Mouse (Mus musculus): ENCODE measurements around the gene Amh.

Gene Amh

DNA sequence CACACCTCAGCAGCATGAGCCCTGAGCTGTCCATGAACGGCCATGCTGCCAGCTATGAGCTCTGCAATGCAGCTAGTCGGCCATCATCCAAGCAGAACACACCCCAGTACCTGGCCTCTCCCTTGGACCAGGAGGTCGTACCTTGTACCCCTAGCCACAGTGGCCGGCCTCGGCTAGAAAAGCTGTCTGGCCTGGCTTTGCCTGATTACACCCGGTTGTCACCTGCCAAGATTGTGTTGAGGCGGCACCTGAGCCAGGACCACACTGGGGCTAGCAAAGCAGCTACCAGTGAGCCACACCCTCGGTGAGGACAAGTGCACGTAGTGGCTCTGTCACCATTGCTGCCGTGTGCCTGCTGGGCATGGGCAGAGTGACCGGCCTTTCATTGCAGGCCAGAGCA, 19.1 kb upstream of the Amh start:
- DNase-seq (ENCODE audit: low read depth, low spot score) = no peak

DNA sequence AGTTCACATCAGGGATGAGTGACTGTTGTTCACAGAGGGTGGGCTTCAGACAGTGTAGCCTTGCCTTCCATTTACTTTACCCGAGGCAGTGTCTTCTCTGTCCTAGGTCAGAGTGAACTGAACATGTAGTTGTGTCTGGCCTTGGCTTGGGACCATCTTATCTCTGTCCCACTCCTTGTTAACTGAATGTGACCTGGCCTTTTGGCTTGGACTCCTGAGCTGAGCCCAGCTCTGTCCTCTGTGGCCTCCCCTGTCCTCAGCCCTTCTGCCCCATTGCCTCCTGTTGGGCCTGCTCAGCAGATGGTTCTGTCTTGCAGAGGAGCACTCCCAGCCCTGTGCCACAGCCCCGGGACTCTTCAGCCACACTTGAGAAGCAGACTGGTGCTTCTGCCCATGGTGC, 17.5 kb upstream of the Amh start:
- no peak for DNase-seq (ENCODE audit: low read depth, low spot score)

DNA sequence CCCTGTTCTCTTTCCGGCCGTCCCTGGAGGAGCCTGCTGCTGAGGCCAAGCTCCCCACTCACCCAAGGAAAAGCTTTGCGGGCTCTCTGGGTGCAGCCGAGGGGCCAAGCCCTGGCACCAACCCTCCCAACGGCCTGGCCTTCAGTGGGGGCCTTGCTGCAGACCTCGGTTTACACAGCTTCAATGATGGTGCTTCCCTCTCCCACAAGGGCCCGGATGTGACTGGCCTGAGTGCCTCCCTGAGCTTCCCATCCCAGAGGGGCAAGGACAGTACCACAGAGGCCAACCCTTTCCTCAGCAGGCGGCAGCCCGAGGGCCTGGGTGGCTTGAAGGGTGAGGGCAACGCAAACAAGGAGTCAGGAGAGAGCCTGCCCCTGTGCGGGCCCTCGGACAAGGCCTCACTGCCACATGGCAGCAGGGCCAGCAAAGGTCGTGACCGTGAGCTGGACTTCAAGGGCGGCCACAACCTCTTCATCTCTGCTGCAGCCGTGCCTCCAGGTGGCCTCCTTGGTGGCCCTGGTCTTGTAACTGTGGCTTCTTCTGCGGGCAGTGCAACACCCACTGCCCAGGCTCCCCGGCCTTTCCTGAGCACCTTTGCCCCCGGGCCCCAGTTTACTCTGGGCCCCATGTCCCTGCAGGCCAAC, 14.2 kb upstream of the Amh start:
- DNase-seq (ENCODE audit: low read depth, low spot score) = no peak

DNA sequence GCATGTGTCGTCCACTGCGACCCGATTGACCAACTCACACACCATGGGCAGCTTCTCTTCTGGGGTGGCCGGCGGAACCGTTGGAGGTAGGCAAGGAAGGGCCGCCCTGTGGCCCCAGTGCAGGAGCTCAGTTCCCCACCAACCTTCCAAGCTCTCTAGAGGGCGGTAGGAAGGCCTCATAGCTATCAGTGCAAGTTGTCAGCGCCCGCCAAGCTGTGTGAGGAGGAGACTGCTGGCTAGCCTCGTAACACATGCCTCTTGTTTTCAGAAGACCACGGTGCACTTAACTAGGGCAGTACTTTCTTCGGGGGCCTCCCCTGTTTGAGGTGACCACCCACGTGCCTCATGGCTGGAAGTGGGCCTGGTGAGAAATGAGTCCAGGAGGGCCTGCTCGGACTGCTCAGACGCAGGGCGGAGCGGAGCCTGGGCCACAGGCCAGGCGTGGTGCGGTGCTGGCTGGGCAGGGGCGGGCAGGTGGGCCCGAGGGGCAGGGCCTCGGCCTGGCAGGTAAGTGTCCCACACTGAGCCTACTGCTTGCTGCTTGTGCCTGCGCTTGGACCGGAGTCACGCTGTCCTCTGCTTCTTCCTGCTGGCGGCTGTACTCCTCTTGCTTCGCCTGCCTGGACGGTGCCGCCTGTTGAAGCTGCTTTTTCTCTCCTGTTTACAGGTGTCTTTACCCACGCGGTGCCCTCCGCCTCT, 13.4 kb upstream of the Amh start:
- no peak for DNase-seq (ENCODE audit: low read depth, low spot score)

DNA sequence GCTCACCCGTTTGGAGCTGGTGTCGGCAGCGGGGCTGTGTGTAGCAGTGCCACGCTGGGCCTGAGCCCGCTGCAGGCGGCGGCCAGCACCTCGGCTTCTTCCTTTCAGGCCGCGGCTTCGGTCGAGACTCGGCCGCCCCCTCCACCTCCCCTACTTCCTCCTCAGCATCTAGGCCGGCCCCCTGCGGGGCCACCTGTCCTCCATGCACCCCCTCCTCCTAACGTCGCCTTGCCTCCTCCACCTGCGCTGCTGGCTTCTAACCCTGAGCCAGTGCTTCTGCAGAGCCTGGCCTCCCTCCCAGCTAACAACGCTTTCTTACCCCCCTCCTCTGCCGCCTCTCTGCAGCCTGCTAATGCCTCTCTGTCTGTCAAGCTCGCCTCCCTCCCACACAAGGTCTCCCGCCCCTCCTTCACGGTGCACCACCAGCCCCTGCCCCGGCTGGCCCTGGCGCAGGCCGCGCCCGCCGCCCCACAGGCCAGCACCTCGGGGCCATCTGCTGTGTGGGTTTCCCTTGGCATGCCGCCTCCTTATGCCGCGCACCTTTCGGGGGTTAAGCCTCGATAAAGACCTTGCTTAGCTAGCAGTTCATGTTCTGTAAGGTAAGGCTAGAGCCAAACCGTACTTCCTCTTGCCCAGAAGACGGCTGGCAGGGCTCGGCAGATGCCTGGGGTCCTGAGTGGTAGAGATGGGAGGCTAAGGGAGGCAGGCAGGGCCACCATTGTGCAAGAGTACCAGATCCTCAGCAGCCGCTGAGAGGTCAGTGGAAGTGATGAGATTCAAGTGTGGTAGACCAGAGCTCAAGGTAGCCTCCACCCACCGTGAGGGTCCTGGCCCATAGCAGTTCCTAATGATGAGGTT, 12.6 kb upstream of the Amh start:
- DNase-seq (ENCODE audit: low read depth, low spot score) = no peak

DNA sequence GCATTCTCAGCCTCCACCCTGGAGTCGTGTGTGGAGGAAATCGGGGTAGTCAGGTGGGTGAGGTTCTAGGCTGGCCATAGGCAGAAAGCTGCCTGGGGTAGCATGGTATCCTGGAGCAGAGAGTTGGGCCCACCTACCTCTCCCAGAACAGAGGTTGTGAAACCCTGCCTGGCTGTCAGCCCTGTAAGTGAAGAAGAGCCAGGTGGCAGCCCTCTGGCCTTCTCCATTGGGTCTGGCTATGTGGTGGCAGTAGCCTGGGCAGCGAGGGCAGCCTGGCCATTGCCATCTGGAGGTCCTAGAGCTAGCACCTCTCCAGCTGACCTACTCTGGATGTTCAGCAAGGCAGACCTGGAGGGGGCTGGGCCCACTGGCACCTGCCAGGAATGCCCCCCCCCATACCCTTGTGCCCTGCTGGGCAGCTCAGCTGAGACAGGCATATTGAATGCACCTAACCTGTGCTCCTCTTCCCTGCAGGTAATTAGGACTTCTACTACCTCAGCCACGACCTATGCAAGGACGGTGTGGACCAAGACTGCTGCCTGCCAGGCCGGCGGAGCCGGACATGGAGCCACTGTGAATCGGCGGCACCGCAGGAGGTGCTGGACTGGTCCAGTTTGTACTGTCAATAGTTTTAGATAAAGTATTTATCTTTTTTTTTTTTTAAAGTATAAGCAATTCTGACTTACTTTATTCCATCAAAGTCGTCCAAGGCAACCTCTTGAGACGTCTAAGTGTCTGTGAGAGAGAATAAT, 11.8 kb upstream of the Amh start:
- DNase-seq (ENCODE audit: low read depth, low spot score) = no peak

DNA sequence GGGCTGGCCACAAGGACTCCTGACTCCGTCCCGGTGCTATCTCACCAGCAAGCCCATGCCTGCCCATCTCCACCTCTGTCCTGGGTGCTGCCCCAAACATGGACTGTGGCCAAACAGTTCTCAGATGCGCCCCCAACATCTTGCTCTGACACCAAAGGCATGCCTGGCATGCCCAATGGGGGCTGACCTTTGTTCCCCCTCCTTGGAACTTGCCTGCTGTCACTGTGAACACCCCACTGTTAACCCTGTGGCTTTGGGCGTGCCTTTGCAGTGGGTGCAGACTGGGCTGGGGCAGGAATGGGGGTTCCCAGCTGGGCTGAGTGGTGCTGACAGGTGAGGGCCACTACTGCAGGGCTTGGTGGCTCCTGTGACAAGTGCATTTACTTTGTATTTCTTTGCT, 11.2 kb upstream of the Amh start:
- DNase-seq (ENCODE audit: low read depth, low spot score) = no peak

DNA sequence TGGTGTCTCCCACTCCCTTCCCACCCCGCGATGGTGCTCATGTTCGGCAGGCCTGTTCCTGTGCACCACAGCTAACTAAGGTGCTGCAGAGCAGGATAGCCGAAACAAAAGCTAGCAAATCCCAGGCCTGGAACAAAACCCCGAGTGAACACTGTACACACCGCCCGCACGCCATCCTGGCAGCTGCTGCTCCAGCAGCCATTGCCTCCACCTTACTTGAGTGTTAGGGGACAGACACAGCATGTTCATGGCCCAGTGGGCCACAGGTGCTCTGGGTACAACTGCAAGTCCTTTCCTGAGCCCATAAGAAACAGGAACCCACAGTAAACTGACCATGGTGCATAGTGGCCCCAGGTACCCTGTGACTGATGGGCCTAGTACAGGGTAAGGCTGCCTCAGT, 10.3 kb upstream of the Amh start:
- DNase-seq (ENCODE audit: low read depth, low spot score) = no peak

DNA sequence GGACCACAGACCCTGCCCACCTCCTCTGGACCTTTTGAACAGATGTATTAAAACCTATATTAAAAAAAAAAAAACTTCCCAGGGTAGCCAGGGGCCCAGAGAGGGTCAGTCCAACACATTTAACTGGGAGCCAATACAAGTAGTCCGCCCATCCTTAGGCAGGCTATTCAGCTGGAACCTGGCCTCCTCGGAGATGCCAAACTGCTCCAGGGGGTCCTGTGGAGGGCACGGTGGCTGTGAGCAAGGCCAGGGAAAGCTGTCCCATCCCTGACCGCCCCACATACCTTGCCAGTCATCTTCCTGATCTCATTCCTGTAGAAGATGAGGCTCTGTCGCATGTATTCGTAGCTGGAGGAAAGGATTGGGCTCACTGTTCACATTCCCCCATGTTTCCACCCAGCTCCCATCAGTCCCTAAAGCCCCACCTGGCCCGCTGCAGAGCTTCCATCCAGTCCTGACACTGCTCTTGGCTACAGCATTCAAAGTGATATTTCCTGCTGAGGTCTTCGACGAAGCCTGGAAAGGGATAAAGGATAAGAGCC, 8.7 kb upstream of the Amh start:
- no peak for DNase-seq (ENCODE audit: low read depth, low spot score)

DNA sequence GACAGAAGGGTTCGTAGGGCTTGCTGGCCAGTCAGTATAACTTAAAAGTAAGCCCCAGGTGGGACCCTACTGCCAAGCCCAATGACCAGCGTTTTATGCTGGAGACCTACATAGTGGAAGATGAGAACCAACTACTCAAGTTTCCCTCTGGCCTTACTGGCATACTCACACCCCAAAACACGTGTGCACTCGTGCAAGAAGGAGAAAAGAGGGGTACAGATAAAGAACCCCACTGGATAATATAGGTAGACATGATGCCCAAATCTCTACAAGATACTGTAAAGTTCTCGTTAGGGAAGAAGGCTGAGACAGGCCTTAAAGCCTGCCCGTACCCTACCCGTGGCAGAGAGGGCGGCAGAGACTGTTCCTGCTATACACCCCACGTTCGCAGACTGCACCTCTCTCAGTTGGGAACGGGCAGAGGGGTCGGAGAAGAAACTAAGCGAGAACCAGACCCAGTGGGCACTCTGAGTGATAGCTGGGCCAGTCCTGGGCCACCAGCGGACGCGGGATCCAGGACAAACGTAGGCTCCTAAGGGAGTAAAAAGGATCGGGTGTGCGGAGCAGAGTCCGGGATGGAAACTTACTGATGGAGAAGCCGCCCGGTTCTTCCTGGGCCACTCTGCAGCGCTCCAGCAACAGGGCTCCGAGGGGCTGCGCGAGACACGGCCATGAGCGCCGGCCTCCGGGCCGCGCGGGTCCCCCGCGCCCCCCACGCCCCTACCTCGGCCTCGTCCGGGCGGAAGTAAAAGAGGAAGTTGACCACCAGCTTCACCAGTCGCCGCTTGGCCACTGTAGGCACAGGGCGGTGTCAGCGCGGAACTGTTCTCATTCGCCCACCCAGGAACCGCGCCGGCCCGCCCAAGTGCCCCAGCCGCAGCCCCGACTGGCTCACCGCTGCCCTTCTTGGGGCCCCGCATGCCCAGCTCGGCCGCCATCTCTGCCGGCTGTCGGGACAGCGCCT, 7.6 kb upstream of the Amh start:
- DNase-seq (ENCODE audit: low read depth, low spot score) = peak; percentile 44

DNA sequence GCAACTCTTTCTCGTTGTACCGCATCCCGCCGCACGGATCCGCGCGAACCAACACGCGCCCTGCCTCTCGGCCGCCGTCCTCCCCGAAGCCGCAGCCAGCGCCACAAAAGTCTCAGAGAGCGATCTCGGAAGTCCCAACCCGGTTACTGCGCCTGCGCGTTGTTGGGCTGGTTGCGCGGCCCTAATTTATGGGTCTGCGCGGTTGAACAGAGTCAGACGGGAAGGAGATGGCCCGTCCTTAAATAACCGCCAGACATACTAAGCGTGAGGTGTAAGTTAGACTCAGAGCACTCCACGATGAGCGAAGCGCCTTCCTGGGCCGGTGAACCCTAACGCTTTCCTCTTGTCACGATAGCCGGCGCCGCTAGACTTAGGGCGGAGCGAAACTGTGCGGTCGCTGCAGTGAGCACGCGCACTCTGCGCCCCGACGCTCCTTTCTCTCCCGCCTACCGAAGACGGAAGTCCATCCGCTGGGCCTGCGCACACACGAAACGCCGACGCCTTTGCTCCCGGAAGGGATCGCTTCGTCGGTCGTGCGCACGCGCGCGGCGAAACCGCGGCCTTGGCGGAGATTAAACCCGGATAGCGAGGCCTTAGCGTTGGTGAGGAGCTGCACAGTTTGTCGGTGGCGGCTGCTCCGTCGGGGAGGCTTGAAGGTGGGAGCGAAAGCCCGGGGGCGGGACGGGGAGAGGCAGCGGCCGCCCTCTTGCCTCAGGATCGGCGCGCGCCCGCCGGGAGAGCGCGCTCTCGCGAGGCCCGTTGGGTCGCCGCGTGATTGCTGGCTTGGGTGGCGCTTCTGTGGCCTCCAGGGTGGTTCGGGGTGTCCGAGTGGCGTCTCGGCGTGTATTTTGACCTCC, 6.7 kb upstream of the Amh start, which contains the start of the genes Sf3a2 and Plekhj1:
Gene Sf3a2 (plus strand): TSS at position 49 of the 857 bp plus-strand sequence.
Gene Plekhj1 (minus strand): TSS at position 477 of the 857 bp plus-strand sequence.
- peak; percentile 95 for DNase-seq (ENCODE audit: low read depth, low spot score)

DNA sequence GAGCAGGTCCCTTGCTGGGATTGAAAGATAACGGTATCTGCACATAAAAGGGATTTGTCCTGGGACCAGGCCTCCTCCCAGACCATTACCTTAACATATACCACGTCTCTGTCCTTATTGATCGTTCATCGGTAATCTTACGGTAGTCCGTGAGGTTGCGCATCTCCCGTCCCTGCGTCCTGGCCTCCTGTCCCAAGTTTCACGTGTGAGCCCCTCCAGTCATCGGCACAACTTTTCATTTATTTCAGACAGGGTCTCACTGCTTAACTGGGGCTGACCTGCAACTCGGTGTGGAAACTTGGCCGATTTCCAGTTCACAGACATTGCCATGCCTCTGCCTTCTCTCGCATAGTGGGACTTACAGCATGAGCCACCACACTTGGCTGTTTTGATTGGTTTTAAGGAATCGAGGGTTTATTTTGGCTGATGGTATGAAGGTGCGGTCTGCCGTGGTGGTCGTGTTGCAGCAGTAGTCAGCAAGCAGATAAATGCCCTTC, 5.9 kb upstream of the Amh start:
- peak; percentile 67 for DNase-seq (ENCODE audit: low read depth, low spot score)

DNA sequence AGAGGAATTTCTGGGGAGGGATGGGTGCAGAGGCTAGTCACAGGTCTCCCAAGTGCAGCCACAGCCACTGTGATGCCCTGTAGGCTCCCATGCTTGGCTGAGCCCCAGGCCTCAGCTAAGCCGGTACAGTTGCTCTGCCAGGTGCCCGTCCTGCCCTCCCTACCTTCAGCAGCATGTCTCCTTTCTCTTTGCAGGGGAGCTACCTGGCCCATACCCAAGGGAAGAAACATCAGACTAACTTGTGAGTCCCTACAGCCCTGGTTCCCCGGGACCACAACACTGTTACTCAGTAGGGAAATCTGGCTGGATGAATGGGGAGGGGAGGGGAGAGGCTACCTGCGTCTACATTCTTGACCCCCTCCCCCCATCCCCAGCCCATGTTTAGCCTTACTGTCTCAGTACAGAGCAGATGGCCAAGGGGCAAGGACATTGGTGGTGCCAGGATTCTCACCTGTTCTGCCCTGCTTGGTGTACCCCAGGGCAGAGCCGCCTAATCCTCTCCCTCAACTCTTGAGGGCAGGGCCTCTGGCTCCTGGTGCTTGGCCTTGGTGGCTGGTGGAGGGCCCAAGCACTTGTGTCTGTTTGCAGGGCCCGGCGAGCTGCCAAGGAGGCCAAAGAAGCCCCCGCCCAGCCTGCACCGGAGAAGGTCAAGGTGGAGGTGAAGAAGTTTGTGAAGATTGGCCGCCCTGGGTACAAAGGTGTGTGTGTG, 2.7 kb upstream of the Amh start:
- DNase-seq (ENCODE audit: low read depth, low spot score) = no peak

DNA sequence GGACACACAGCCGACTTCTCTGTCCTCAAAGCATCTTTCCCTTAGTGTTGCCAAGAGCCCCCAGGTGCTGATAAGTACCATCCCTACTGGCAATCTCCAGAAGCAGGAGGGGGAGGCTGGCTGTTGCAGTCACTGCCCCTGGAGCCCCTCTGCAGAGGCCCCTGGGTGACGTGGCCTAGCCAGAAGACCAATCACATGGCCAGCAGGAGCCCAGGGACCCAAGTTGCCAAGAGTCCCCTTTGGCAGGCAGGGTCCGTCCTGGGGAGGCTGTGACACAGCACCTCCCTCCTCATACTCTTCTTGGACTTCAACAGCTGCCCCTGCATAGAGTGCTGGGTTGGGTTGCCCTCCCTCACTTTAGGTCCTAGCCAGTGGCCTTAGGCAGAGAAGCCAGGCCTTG, 2.0 kb upstream of the Amh start:
- no peak for DNase-seq (ENCODE audit: low read depth, low spot score)

DNA sequence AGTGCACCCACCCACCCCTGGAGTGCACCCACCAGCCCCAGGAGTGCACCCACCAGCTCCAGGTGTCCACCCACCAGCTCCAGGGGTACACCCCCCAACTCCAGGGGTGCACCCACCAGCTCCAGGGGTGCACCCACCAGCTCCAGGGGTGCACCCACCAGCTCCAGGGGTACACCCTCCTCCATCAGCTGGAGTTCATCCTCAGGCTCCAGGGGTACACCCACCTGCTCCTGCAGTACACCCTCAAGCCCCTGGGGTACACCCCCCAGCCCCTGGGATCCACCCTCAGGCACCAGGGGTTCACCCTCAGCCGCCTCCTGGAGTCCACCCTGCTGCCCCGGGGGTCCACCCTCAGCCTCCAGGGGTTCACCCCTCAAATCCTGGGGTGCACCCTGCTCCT, 703 bp upstream of the Amh start:
- no peak for DNase-seq (ENCODE audit: low read depth, low spot score)

DNA sequence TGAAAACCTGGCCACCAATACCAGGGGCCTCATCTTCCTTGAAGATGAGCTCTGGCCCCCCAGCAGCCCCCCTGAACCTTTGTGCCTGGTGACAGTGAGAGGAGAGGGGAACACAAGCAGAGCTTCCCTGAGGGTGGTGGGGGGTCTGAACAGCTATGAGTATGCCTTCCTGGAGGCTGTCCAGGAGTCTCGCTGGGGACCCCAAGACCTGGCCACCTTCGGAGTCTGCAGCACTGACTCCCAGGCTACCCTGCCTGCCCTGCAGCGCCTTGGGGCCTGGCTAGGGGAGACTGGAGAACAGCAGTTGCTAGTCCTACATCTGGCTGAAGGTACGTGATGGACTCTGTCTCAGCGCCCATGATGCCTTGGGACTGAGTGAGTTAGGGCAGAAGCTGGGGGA, 279 bp downstream of the Amh start:
- DNase-seq (ENCODE audit: low read depth, low spot score) = no peak

DNA sequence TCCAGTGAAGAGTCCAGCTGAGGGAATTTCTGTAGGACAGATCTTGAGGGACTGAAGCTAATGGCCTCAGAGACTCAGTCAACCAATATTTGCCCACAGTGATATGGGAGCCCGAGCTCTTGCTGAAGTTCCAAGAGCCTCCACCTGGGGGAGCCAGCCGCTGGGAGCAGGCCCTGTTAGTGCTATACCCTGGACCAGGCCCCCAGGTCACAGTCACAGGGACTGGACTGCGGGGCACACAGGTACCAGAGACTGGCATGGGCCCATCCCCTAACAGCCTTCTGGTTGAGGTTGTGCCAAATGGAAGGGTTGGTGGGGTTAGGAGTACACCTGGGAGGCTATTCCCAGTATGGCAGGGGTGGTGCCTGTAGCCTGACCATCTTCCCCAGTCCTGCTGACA, 882 bp downstream of the Amh start:
- peak; percentile 58 for DNase-seq (ENCODE audit: low read depth, low spot score)

DNA sequence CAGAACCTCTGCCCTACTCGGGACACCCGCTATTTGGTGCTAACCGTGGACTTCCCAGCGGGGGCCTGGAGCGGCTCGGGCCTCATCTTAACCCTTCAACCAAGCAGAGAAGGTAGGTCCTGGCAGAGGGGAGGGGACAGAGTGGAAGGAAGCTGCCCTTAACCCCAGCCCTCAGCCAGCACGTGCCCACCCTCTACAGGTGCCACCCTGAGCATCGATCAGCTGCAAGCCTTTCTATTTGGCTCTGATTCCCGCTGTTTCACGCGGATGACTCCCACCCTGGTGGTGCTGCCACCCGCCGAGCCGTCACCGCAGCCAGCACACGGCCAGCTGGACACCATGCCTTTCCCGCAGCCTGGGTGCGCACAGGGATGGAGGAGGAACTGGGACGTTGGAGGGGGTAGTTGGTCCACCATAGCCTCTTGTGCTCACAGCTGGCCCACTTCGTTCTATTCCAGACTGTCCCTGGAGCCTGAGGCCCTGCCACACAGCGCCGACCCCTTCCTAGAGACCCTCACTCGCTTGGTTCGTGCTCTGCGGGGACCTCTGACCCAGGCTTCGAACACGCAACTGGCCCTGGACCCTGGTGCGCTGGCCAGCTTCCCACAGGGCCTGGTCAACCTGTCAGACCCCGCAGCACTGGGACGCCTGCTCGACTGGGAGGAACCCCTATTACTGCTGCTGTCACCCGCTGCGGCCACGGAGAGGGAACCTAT, 1.5 kb downstream of the Amh start:
- DNase-seq (ENCODE audit: low read depth, low spot score) = no peak
